Mouse (Mus musculus) monocyte, adult 59 days (primary cell): ENCODE results near the gene Slc2a10. TPM values are rescaled to one million over a fixed set of nuclear protein-coding genes. Genes with fewer than 3 reads are reported as not detected.

Experiments used
- total RNA-seq, 2 experiments: library from RNA; stranded (reverse); gene quantifications; one replicate each; pipeline ENCODE4 v1.2.4; 2023

The Slc2a10 gene
- not detected for total RNA-seq

DNA sequence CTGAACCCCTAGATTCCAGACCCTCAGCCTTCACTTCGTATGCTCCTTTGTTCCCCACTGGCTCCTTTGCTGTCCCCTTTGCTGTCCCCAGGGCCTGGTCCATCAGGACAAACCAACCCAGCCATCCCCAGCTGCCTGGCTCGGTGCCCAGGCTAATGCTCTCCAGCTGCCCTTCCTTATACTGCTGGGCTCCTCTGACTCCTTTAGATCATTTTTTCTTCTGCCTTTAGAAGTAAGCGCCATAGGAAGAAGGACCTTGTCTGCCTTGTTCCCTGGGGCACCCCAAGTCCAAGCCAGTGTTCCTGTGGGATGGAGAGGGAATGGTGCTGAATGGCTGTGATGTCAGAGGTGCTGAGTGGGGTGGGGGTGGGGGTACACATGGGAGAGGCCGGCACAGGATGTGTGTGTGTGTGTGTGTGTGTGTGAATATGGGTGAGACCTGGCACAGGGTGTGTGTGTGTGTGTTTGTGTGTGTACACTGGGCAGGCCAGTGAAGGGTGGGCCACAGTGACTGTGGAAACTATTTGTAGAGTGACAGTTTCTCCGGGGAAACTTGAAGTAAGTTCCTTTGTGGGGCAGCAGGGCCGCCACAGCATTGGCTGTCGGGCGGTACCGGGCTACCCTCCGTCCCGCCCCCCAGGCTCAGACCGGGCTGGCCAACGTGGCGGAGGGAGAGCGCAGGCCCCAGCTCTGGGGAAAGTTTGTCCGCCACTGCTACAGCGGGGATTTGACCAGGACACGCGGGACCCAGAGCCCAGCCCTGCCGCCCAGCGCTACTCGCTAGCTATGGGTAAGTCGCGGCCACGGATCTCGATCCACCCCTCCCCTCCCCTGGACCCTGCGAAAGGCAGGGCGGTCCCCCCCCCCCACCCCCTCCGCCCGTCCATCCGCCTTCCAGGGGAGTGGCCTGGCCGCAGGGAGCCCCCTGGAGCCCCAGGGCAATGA, at the start of gene Slc2a10:
Gene Slc2a10 (plus strand): TSS at position 529 of the 945 bp plus-strand sequence.

GRCm38 (mm10) chr2:165473003-165473402, 30.6 kb upstream of the Slc2a10 start, which contains the start of gene Slc13a3:
Gene Slc13a3 (minus strand): TSS chr2:165473230.

GRCm38 (mm10) chr2:165492648-165493553, 10.7 kb upstream of the Slc2a10 start, which contains the start of gene Trp53rka:
Gene Trp53rka (minus strand): TSS chr2:165493324.

Other genes with a start within 250 kb of the Slc2a10 start
- gene Slc35c2, start 215.9 kb upstream of the Slc2a10 start, total RNA-seq, result 100 to 1,000 TPM; 107 to 120 TPM
- 100 to 1,000 TPM; 220 to 237 TPM for gene Elmo2, start 177.3 kb upstream of the Slc2a10 start, total RNA-seq
- gene Zfp663, start 135.1 kb upstream of the Slc2a10 start, total RNA-seq, result not detected
- gene Zfp334, start 115.5 kb upstream of the Slc2a10 start, total RNA-seq, result under 1 TPM; 0.15 to 0.37 TPM
- gene Ocstamp, start 103.4 kb upstream of the Slc2a10 start, total RNA-seq, result 1 to 10 TPM; 3.6 to 4.2 TPM
- 1 to 10 TPM; 4.3 to 5.7 TPM for gene Slc13a3, start 30.6 kb upstream of the Slc2a10 start, total RNA-seq
- 10 to 100 TPM in 1 of 2 experiments, 1 to 10 TPM in 1; 9.9 to 11.2 TPM for gene Trp53rka, start 10.5 kb upstream of the Slc2a10 start, total RNA-seq
- not detected for gene Eya2, start 91.2 kb downstream of the Slc2a10 start, total RNA-seq